Mouse (Mus musculus): ENCODE data around the gene Gpr107. TPM values are rescaled to one million over a fixed set of nuclear protein-coding genes. Genes with fewer than 3 reads are reported as not detected.

Gpr107 gene
- total and polyA plus RNA-seq, 2 experiments from 2014 or later: 24.0 to 40.8 TPM

- Histone ChIP-seq H3K4me1 (ENCODE audit: insufficient read depth) (no peaks in the 10 kb centered on the region), H3K36me3 (ENCODE audit: insufficient read depth) (peaks cover 70% of the 10 kb centered on the region), H3K9me3 (ENCODE audit: low read length) (no peaks in the 10 kb centered on the region), H3K4me3 (ENCODE audit: low read depth, low read length) (no peak overlapping the region), H3K27me3 (ENCODE audit: insufficient read depth, low read length) (no peaks in the 10 kb centered on the region), H3K9ac (no peak overlapping the region), H3K27ac (ENCODE audit: low read depth, low read length) (no peak overlapping the region), H3K4me2 (ENCODE audit: low read depth) (no peak overlapping the region)
- no peak for TF ChIP-seq CTCF (IDR thresholded peaks at IDR 0.05; ENCODE audit: low read depth)
- WGBS: 94% methylated on average over 7 of the region's 7 CpGs
- ATAC-seq (no peak), DNase-seq (no peak)
Measured at GRCm38 (mm10) chr2:31179471-31179870, 27.4 kb downstream of the Gpr107 start.

- H3K4me1 ChIP-seq (ENCODE audit: insufficient read depth): no peaks in the 10 kb centered on the region
- DNase-seq (no peak), ATAC-seq (no peak)
- no peaks in the 10 kb centered on the region for H3K9me3 ChIP-seq (ENCODE audit: low read length)
- no peak overlapping the region for H3K4me2 ChIP-seq (ENCODE audit: low read depth)
- no peak overlapping the region for H3K4me3 ChIP-seq (ENCODE audit: low read depth, low read length)
- H3K27me3 ChIP-seq (ENCODE audit: insufficient read depth, low read length): no peaks in the 10 kb centered on the region
- peaks cover 77% of the 10 kb centered on the region for H3K36me3 ChIP-seq (ENCODE audit: insufficient read depth)
- no peak overlapping the region for H3K9ac ChIP-seq
- 85% methylated on average over 7 of the region's 7 CpGs for WGBS
- TF ChIP-seq CTCF (IDR thresholded peaks at IDR 0.05; ENCODE audit: low read depth): no peak
- H3K27ac ChIP-seq (ENCODE audit: low read depth, low read length): no peak overlapping the region
Measured at GRCm38 (mm10) chr2:31180081-31180551, 28.0 kb downstream of the Gpr107 start.

GRCm38 (mm10) chr2:31182786-31183330 is 30.7 kb downstream of the Gpr107 start:
- Histone ChIP-seq H3K4me1 (ENCODE audit: insufficient read depth) (no peaks in the 10 kb centered on the region), H3K4me3 (ENCODE audit: low read depth, low read length) (no peak overlapping the region), H3K27ac (ENCODE audit: low read depth, low read length) (no peak overlapping the region), H3K9me3 (ENCODE audit: low read length) (no peaks in the 10 kb centered on the region), H3K27me3 (ENCODE audit: insufficient read depth, low read length) (no peaks in the 10 kb centered on the region), H3K4me2 (ENCODE audit: low read depth) (no peak overlapping the region), H3K36me3 (ENCODE audit: insufficient read depth) (peaks cover 73% of the 10 kb centered on the region), H3K9ac (no peak overlapping the region)
- ATAC-seq (no peak), DNase-seq (no peak)
- no peak for TF ChIP-seq CTCF (IDR thresholded peaks at IDR 0.05; ENCODE audit: low read depth)
- WGBS: 92% methylated on average over 6 of the region's 6 CpGs

- H3K4me2 ChIP-seq (ENCODE audit: low read depth): no peak overlapping the region
- no peak overlapping the region for H3K9ac ChIP-seq
- no peaks in the 10 kb centered on the region for H3K27me3 ChIP-seq (ENCODE audit: insufficient read depth, low read length)
- H3K27ac ChIP-seq (ENCODE audit: low read depth, low read length): no peak overlapping the region
- ATAC-seq: no peak
- TF ChIP-seq CTCF (IDR thresholded peaks at IDR 0.05; ENCODE audit: low read depth): peak; percentile 38
- no peaks in the 10 kb centered on the region for H3K9me3 ChIP-seq (ENCODE audit: low read length)
- peaks cover 73% of the 10 kb centered on the region for H3K36me3 ChIP-seq (ENCODE audit: insufficient read depth)
- no peaks in the 10 kb centered on the region for H3K4me1 ChIP-seq (ENCODE audit: insufficient read depth)
- 85% methylated on average over 1 of the region's 1 CpGs for WGBS
- no peak for DNase-seq
- H3K4me3 ChIP-seq (ENCODE audit: low read depth, low read length): no peak overlapping the region
Measured at GRCm38 (mm10) chr2:31183830-31184229, 31.7 kb downstream of the Gpr107 start.

- no peaks in the 10 kb centered on the region for H3K9me3 ChIP-seq (ENCODE audit: low read length)
- H3K27ac ChIP-seq (ENCODE audit: low read depth, low read length): no peak overlapping the region
- TF ChIP-seq CTCF (IDR thresholded peaks at IDR 0.05; ENCODE audit: low read depth): no peak
- no peak overlapping the region for H3K4me2 ChIP-seq (ENCODE audit: low read depth)
- H3K27me3 ChIP-seq (ENCODE audit: insufficient read depth, low read length): no peaks in the 10 kb centered on the region
- H3K9ac ChIP-seq: no peak overlapping the region
- no peaks in the 10 kb centered on the region for H3K4me1 ChIP-seq (ENCODE audit: insufficient read depth)
- ATAC-seq (no peak), DNase-seq (no peak)
- WGBS: 100% methylated on average over 1 of the region's 1 CpGs
- peaks cover 80% of the 10 kb centered on the region for H3K36me3 ChIP-seq (ENCODE audit: insufficient read depth)
- no peak overlapping the region for H3K4me3 ChIP-seq (ENCODE audit: low read depth, low read length)
Measured at GRCm38 (mm10) chr2:31188691-31189090, 36.6 kb downstream of the Gpr107 start.

GRCm38 (mm10) chr2:31189654-31190053 is 37.5 kb downstream of the Gpr107 start:
- no peaks in the 10 kb centered on the region for H3K4me1 ChIP-seq (ENCODE audit: insufficient read depth)
- DNase-seq (no peak), ATAC-seq (no peak)
- no peaks in the 10 kb centered on the region for H3K9me3 ChIP-seq (ENCODE audit: low read length)
- no peak overlapping the region for H3K9ac ChIP-seq
- H3K4me2 ChIP-seq (ENCODE audit: low read depth): no peak overlapping the region
- H3K27me3 ChIP-seq (ENCODE audit: insufficient read depth, low read length): no peaks in the 10 kb centered on the region
- H3K36me3 ChIP-seq (ENCODE audit: insufficient read depth): peaks cover 73% of the 10 kb centered on the region
- no peak overlapping the region for H3K27ac ChIP-seq (ENCODE audit: low read depth, low read length)
- 90% methylated on average over 3 of the region's 3 CpGs for WGBS
- no peak overlapping the region for H3K4me3 ChIP-seq (ENCODE audit: low read depth, low read length)
- TF ChIP-seq CTCF (IDR thresholded peaks at IDR 0.05; ENCODE audit: low read depth): no peak

- H3K9me3 ChIP-seq (ENCODE audit: low read length): no peaks in the 10 kb centered on the region
- TF ChIP-seq CTCF (IDR thresholded peaks at IDR 0.05; ENCODE audit: low read depth): no peak
- WGBS: 92% methylated on average over 8 of the region's 8 CpGs
- H3K4me1 ChIP-seq (ENCODE audit: insufficient read depth): no peaks in the 10 kb centered on the region
- H3K9ac ChIP-seq: no peak overlapping the region
- no peak overlapping the region for H3K4me3 ChIP-seq (ENCODE audit: low read depth, low read length)
- DNase-seq (no peak), ATAC-seq (no peak)
- no peak overlapping the region for H3K4me2 ChIP-seq (ENCODE audit: low read depth)
- no peak overlapping the region for H3K27ac ChIP-seq (ENCODE audit: low read depth, low read length)
- H3K27me3 ChIP-seq (ENCODE audit: insufficient read depth, low read length): no peaks in the 10 kb centered on the region
- H3K36me3 ChIP-seq (ENCODE audit: insufficient read depth): peaks cover 65% of the 10 kb centered on the region
Measured at GRCm38 (mm10) chr2:31191765-31192164, 39.6 kb downstream of the Gpr107 start.

All from forebrain, postnatal 0 days (tissue).